Mouse (Mus musculus) ZHBTc4 (cell line): ENCODE measurements around the gene Slu7.

Experiments
- DNase-seq: peaks from one replicate; pipeline ENCODE4 v3.0.0-alpha.2; 2011; ENCODE audit warnings: low read depth, low spot score

The Slu7 gene

DNA sequence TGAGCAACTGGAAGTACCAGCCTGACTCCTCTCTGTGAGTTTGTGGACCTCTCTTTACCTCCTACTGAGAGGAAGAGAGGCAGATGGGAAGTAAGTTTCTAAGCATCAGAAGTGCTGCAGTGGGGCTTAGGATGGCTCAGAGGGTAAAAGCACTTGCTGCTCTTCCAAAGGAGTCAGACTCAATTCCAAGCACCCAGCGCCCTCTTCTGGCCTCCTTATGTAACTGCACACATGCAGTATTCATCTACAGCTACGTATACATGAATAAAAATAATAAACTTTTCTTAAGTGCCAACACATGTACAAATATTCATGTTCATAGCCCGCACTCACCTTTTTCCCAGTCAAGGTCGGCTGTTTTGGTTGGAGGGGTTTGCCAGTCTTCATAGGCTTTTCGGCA, 9.2 kb upstream of the Slu7 start:
- DNase-seq: peak; percentile 67

DNA sequence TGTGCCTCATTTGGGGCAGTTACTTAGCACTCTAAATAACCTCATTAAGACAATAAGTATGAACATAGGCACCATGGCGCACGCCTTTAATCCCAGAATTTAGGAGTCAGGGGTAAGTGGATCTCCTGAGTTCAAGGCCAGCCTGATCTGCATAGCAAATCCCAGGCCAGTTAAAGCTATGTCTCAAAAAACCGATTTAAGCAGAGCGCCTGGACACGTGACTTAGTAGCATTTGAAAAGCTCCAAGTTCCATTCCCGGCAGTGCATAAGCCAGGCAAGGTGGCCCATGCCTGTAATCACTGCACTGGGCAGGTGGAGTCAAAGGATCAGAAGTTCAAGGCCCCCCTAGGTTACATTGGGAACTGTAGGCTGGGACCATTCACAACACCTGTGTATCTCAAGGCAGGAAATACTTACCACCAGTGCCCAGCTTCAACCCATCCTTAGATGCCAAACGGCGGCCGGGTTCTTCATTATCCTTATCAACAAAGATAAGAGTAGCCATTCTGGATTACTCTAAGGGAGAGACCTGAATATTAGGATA, 8.3 kb upstream of the Slu7 start:
- DNase-seq: peak; percentile 51

DNA sequence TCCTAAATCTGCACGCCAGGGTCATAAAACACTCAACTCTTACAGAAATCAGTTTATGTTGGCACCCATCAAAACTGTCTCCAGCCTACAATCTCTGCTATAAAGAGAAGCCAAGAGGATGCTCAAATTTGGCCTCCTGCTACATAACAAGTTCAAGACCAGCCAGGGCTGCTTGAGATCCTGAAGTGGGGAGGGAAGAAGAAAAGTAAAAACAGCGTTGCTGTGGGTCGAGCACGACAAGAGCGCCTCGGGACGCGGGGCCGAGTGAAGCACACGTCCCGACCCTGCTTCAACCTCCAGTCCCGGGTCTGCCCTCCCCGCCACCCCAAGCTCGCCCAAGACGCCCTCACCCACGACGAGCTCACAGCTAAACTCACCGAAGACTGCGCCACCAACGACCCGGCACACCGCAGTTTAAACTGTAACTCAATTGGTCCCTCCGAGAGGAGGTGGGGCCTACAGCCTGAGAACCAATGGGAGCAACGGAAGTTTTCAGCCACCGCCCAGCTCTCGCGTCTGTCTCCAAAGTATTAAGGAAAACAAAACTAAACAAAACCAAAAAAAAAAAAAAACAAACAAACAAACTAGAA, 7.6 kb upstream of the Slu7 start, which contains the start of gene Pttg1:
Pttg1 (minus strand) TSS at position 428 of the 590 bp plus-strand sequence.
- peak; percentile 91 for DNase-seq

DNA sequence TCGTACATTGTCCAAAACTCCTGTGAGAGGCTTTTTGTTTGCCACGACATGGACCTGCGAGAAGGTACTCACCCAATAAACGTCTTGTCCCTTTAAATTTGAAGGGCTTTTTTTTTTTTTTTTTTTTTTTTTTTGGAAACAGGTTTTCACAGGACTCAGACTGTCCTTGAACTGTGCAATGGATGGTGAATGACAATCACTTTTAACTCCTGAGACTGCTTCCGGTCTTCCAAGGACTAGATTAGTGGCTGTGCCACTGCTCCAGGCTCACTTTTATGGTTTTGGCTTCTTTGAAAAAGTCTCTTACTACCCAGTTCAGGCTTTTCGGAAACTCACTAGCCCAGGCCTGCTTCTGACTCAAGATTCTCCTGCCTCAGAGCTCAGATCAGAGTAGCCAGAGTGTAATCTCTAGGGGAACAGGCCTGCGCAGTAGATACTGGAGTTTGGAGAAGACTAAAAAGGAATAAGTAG, 7.1 kb upstream of the Slu7 start:
- DNase-seq: peak; percentile 61

DNA sequence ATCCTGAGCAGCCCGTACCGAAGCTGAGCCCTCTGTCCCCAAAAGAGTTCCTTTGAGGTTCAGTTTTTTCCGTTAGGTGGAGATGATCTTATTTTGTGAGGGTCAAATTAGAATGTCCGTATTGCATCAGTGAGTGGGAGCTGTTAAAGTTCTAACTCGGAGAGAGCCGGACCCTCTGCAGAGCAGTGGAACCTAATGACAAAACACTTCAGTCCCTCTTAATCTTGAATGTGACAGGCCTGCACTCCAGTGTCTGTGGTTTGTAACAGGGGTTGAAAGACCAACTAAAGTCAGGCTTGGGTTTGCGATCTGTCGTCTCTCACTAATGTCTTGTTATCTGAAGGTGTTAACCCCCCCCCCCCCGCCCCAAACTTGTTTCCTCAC, 472 bp downstream of the Slu7 start:
- no peak for DNase-seq

DNA sequence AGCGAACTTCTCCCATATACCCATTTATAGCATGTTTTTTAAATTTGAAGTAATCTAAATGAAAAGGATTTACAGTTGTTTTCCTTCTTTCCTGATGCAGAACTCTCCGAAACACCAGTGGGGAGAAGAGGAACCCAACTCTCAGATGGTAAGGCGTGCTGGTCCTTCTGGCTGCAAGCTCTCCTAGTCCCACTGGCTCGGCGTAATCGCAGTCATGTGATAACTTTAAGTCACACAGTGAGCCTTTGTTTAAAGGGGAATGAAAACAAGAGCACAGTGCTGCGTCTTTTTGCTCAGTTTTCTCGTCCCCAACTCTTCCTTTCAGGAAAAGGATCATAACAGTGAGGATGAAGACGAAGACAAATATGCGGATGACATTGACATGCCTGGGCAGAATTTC, 7.6 kb downstream of the Slu7 start:
- DNase-seq: no peak

DNA sequence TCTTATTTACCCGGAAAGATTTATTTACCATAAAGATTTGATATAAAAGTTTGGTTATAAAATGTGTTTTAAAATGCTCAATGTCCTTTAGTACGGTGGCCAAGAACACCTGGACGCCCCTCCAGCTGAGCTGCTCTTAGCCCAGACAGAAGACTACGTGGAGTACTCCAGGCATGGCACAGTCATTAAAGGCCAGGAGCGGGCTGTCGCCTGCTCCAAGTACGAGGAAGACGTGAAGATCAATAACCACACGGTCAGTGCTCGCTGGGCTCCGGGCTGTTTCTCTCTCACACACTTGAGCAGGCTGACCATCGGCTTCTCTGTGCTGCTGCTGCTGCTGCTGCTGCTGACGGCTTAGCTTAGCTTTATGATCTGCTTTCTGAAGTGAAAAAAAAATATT, 9.6 kb downstream of the Slu7 start:
- DNase-seq: no peak

DNA sequence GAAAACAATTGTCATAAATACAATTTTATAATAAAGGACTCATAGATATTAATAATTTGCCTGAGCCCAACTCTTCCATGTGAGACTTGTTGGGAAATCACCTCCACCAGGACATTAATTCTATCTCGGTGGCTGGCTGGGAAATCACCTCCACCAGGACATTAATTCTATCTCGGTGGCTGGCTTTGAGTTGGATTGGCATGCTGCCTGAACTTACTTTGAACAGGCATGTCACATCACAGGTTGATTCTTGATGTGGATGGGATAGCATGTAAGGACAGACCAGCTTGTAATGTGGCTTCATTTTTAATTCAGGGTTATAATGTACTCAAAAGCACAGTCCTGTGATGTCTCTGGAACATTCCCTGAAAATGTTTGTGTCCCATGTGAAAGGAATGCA, 16.4 kb downstream of the Slu7 start:
- DNase-seq: no peak

DNA sequence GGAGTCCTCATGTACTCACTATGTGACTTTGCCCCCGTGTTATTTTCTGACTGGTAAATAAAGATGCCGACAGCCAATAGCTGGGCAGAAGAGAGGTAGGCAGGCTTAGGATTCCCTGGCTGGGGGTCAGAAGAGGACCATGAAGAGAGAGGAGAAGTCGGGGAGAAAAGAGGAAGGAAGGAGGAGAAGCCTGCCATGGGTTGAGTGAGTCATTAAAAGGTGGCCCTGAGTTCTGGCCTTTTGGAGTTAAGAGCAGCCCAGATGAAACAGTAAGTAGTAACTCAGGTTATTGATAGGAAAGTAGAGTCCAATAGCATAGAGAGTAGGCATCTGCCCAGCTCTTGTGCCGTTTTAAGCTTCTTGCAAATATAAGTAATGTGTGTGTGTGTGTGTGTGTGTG, 17.8 kb downstream of the Slu7 start:
- no peak for DNase-seq

DNA sequence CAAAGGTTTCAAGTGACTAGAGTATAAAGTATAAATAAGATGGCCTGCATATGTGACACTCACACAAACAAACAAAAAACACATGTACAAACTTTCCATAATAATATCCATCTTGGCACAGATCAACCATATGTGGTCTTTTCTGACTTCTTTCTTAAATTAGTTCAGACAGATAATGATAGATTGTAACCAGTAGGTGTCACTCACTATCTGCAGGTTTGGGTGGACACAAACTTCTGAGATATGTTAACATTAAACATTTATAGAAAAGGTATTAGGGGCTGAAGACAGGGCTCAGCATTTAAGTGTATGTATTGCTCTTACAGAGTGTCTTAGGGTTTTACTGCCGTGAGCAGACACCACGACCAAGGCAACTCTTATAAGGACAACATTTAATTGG, 18.7 kb downstream of the Slu7 start:
- DNase-seq: no peak

DNA sequence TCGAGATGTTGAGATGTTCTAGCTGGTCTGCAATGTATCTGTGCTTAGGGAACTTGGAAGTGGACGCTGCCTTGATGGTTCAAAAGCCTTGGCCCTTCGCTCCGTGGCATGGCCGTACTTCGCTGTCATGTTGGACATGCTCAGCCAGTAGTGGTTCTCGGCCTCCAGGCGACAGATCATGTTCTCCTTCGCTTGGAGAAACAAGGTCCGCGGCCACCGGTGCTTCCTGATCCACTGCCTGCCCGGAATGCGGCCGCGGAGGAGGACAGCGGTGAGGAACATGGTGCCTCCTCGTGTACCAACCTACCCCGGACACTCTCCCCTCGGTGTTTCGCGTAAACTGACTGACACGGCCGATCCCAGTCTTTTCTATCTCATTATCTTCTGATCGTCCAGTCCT, 29.7 kb downstream of the Slu7 start:
- no peak for DNase-seq

DNA sequence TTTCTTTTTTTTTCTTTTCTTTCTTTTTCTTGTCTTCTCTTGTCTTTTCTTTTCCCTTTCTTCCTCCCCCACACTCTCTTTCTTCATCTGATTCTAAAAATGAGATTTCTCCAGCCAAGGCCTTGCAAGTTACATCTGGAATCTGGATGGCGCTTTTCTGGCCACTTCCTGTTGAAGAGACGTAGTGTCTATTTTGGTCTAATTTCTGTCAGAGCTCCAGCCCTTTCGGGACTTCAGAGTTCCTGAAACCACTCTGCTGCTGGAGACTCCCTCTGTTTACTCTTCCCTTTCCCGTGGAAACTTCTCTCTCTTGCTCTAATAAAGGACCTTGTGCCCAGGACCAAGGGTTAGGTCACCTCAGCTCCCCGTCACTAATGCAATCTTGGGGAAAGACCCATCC, 36.6 kb downstream of the Slu7 start:
- DNase-seq: no peak

DNA sequence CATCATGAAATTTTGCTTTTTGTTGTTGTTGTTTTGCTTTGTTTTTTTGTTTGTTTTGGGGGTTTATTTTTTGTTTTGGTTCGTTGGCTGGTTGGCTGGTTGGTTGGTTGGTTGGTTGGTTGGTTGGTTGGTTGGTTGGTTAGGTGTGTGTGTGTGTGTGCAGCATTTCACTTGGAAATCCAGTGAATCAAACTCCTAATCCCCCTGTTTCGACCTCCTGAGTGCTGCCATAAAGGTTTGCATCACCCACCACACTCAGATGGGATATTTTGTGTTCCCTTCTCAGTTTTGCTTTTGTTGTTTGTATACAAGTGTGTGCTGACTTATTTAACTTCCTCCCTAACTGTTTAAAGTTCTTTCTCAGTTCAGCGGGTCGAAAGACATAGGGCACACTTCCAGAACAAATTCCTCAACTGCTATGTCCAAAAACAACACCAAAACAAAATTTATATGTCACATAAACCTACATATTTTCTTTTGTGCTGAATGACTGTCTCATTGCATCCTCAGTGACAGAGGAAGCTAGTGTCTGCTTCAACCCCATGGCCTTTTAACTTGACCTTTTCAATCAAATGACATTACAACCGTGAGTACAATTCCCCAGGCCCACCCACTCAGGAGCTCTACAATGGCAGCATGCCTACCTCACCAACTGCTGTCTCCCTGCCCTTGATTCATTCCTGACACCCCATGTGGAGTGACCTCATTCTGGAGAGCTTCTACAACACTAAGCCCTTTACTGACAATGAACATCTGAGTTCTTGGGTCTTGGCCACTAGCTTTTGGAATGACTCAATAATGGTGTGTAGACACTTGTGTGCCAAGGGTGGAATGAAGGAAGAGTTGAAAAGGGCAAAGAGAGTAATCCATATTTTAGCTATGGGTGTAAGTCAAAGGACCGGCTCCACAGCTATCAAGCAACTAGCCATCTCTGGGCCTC, 37.6 kb downstream of the Slu7 start:
- no peak for DNase-seq

DNA sequence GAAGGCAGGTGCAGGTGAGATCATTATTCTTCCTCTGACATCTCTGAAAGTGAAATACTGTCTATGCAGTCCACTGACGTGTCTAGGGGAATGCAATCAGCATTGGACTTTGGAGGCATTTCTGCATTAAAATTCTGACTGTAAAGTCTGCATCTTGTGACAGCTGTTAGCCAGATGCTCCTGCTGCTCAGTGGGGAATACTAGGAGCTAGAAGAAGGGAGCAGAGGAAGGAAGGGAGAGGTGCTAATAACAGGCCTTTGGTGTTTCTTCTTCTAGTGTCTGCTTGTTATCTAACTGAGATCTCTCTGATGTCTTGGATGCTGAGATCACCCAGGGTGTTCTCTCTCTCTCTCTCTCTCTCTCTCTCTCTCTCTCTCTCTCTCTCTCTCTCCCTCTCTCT, 39.6 kb downstream of the Slu7 start:
- no peak for DNase-seq

DNA sequence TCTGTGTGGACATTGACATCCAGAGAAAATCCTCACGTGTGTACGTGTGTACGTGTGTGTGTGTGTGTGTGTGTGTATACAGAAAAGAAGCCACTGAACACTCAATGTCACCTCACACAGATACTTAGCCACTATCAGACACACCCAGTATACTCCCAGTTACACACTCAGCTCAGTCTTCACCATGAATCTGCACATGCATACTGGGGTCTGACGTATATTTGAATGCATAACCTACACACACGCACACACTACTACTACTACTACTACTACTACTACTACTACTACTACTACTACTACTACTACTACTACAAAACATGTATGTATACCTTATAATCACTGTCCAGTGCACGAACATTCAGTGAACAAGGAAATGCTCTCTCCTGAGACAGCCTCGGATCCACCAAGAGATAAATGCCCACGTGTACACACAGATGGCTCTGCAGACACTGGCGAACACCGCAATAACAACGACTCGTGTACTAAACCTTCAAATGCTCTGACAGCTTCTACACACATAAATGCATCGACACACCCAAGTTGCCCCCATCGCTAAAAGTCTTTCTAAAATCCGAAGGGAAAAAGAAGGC, 40.2 kb downstream of the Slu7 start:
- DNase-seq: no peak

DNA sequence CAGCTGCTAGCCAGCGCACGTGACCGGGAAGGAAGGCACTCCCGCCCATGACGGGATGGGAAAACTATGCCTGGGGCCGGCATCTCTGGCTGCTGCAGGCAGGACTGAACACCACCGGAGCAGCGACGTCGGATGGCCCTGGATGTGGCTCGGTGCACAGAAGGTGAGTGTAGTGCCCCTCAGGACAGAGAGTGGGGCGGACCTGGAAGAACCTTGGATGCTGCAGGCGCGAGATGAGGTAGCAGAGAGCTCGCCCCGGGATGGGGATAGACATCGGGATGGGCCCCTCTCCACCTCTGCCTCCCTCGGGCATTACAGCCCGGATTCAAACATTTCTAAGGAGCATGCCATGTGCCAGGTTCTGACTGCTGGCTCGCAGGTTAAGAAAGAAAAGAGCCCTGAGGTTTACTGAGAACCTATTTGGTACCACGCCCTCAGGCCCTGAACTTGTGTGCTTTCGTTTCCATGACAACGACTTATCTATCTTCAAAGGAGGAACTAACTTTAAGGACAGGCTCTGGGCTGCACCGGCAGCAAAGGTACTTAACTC, 40.8 kb downstream of the Slu7 start, which contains the start of gene C1qtnf2:
C1qtnf2 (plus strand) TSS at position 52 of the 550 bp plus-strand sequence.
- DNase-seq: peak; percentile 78

DNA sequence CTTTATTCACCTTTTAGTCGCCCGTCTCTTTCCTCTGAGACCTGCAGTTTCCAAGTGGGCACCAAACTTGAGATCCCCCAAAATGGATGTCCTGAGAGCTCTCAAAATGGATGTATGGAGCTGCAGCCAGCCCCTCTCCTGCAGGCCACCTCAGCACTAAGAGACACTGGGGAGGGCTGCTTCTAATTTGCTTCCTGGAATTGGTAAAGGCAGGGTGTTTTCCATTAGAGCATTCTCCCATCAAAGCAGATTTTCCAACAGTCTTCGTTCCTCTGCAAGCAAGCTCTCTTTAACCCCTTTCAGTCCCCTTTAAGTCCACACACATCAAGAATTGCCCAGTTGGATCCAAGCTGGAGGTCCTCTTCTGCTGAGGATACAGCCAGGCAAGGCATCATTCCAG, 45.8 kb downstream of the Slu7 start:
- no peak for DNase-seq

DNA sequence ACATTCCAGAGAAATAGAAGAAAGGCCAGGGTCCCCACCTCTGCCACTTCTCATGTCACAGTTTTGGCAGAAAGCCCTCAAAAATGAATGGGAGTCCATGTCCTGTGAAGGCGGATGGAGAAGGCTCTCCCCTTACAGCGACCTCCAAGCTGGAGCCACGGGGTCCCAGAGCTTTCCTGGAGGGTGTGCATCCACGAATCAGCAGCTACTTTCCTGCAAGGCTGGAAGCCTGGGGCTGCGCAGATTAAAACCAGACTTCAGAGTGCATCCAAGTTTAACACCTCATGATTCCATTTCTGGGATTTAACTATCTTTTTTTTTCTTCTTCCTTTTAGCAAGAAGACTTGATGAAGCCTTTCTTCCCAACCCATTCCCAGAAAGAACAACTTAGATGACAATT, 47.0 kb downstream of the Slu7 start:
- DNase-seq: no peak

DNA sequence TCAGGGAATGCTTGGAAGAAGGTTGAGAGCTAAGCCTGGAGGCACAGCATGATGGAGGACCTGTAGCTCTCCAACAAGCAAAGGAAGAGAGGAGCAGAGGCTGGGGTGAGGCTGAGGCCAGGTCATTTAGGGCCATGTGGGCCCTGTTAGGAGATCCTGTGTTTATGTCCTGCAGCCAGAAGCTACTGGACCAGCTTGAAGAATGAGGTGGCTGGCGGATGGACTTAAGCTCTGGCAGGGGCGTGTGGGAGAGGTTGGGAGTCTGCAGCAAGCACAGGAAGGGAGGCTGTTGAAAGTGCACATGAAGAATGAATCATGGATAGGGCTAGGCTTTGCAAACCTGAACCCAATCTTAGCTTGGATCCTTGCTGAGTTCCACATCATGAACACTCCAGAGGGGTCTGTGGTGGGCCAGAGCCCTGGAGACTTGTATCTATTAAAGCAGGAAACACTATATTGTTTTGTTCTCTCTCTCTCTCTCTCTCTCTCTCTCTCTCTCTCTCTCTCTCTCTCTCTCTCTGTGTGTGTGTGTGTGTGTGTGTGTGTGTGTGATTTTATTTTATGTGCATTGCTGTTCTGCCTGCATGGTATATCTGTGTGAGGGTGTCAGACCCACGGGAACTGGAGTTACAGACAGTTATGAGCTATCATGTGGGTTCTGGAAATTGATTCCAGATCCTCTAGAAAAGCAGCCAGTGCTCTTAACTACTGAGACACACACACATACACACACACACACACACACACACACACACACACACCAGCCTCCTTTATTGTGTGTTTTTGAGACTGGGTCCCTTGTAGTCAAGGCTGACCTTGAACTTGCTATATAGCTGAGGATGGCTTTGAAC, 48.4 kb downstream of the Slu7 start:
- no peak for DNase-seq

DNA sequence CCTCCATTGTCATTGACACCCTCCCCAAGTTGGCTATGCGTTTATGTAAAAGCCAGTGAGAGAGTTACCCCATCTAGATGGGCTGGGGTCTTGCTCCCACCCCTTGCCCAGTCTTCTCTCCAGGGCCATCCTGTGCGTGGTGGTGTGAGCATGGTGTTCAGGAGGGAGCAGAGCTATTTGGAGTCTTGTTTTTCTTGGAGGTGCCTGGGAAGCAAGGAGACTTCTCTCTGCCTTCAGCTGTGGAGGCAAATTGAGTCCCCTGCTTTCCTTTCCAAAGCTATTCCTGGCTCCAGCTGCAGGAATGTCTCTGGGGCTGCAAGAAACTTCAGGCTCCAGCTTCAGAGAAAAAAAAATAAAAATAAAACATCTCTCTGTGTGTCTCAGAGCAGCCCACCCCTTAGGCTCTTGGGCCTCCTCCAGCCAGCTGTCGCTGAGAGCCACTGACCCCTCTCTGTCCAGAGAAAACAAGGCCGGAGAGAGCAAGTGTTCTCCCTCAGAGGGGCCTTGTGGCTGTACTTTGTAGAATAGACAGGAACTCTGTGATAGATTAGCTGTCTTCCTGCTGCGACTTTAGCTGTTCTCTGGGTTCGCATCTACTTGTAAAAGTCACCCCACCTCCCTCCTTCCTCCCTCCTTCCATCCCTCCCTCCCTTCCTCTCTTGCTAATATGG, 49.7 kb downstream of the Slu7 start:
- no peak for DNase-seq

DNA sequence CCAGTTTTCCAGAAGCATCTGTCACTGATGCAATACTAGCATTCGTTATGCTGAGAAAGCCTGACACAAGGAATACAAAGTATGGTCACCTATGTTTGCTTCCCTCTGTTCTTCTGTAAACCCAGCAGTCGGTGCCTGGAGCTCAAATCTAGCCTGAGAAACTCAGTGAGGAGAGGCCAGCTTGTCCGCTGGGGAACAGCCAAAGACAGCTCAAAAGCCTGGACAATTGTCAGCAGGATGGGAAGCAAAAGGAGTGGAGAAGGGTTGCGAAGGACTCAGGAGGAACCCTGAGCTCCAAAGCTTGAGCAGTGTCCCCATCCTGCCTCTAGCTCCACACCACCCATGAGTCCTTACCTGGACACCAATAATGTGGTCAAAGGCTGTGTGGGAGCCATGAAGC, 50.5 kb downstream of the Slu7 start:
- DNase-seq: no peak
